Mouse (Mus musculus): Measurements from ENCODE around the gene Cyp26a1. TPM values are rescaled to one million over a fixed set of nuclear protein-coding genes. Genes with fewer than 3 reads are reported as not detected.

The Cyp26a1 gene
- total and polyA plus RNA-seq, 2 experiments = 8.8 to 37.2 TPM

DNA sequence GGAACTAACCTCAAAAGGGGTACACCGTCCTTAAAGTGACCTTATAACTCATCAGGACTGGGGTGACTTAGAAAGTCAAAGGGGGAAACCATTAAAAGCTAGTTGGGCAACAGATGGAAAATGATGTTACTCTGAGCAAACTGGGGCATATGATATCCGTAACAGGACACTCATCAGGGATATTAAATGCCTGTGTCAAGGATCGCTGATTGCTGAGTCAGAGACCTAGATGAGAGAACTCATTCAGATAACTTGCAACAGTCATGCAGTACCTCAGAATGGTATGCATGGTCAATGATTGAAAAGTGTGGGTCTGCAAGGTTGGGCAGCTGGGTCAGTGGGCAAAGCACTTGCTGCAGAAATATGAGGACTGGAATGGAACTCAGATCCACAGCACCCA, 41.0 kb downstream of the Cyp26a1 start:
- Histone ChIP-seq H3K4me3 (ENCODE audit: insufficient read depth, low read depth, low read length) (no peak overlapping the region), H3K79me2 (ENCODE audit: control insufficient read depth, insufficient read depth, low read length) (no peaks in the 10 kb centered on the region), H3K27me3 (ENCODE audit: control insufficient read depth, insufficient read depth, low read length) (no peaks in the 10 kb centered on the region), H3K4me1 (ENCODE audit: control insufficient read depth, insufficient read depth, low read length) (no peaks in the 10 kb centered on the region), H3K27ac (replicated peaks; ENCODE audit: insufficient read depth, low read depth, low read length) (no peak overlapping the region), H3K9ac (ENCODE audit: low read depth, low read length) (no peak overlapping the region), H3K36me3 (ENCODE audit: control insufficient read depth, insufficient read depth, low read length) (no peaks in the 10 kb centered on the region)
- TF ChIP-seq CTCF (IDR thresholded peaks at IDR 0.05; ENCODE audit: low read depth, low read length) = no peak
- no peak for TF ChIP-seq POLR2A (IDR thresholded peaks at IDR 0.05; ENCODE audit: extremely low read depth, insufficient read depth, low read length)
- no peak for DNase-seq (ENCODE audit: extremely low read depth, low read depth, low spot score)
- WGBS = 95% methylated on average over 3 of the region's 3 CpGs

DNA sequence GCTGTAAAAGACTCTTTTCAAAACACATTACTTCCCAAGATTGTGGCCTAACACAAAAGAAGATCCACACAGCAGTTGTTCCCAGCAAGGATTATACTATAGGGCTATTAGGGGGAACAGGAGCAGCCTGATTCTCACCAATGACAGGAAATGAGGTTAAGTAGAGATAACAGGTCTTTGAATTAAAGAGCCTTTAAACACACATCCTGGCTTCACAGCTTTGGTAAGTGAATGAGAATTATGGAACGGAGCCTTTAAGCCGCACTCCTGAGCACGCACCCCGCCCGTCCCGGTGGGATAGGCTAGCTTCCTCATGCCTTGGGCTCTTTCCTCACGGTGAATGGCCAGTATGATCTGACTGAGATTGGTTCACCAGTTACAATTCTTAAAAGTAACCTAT, 42.4 kb downstream of the Cyp26a1 start:
- Histone ChIP-seq H3K27ac (replicated peaks; ENCODE audit: insufficient read depth, low read depth, low read length) (no peak overlapping the region), H3K4me3 (ENCODE audit: insufficient read depth, low read depth, low read length) (no peak overlapping the region), H3K79me2 (ENCODE audit: control insufficient read depth, insufficient read depth, low read length) (no peaks in the 10 kb centered on the region), H3K9ac (ENCODE audit: low read depth, low read length) (no peak overlapping the region), H3K27me3 (ENCODE audit: control insufficient read depth, insufficient read depth, low read length) (no peaks in the 10 kb centered on the region), H3K4me1 (ENCODE audit: control insufficient read depth, insufficient read depth, low read length) (no peaks in the 10 kb centered on the region), H3K36me3 (ENCODE audit: control insufficient read depth, insufficient read depth, low read length) (no peaks in the 10 kb centered on the region)
- no peak for DNase-seq (ENCODE audit: extremely low read depth, low read depth, low spot score)
- 71% methylated on average over 7 of the region's 7 CpGs for WGBS
- TF ChIP-seq CTCF (IDR thresholded peaks at IDR 0.05; ENCODE audit: low read depth, low read length) (no peak), POLR2A (IDR thresholded peaks at IDR 0.05; ENCODE audit: extremely low read depth, insufficient read depth, low read length) (no peak)

Other genes starting within 250 kb of the Cyp26a1 start
- gene Exoc6, start 147.4 kb upstream of the Cyp26a1 start, total RNA-seq (2014; rRNA removed) = 18.0 and 21.8 TPM in 2 replicates
- gene Exoc6, start 147.4 kb upstream of the Cyp26a1 start, polyA plus RNA-seq (2012; rRNA removed) = 6.4 and 6.7 TPM in 2 replicates
- gene Cyp26c1, start 12.2 kb upstream of the Cyp26a1 start, total RNA-seq (2014; rRNA removed) = 0.09 TPM in 1 of 2 replicates, not detected in the other
- gene Cyp26c1, start 12.2 kb upstream of the Cyp26a1 start, polyA plus RNA-seq (2012; rRNA removed) = 0.05 and 0.06 TPM in 2 replicates